Mouse (Mus musculus): ENCODE results near the gene Farp2.

GRCm38 (mm10) chr1:93468626-93469025 lies 43.3 kb upstream of the Farp2 start:
- TF ChIP-seq CTCF (IDR thresholded peaks at IDR 0.05; ENCODE audit: extremely low read depth, insufficient read depth, low read length) (no peak), POLR2A (IDR thresholded peaks at IDR 0.05; ENCODE audit: extremely low read depth, insufficient read depth, low read length) (no peak)

All from cortical plate, adult 2 months (tissue).